Mouse (Mus musculus) liver, embryonic 14.5 days (tissue): ENCODE data around the gene Tfap2c.

ENCODE experiments used
- CTCF ChIP-seq: IDR thresholded peaks from 2 replicates; pipeline ENCODE4 v1.5.1; 2016; ENCODE audit warnings: antibody characterized with exemption, low read depth, control low read depth
- EP300 ChIP-seq: IDR thresholded peaks from 2 replicates; pipeline ENCODE4 v1.6.1; 2016; ENCODE audit warnings: antibody characterized with exemption, low read depth

DNA sequence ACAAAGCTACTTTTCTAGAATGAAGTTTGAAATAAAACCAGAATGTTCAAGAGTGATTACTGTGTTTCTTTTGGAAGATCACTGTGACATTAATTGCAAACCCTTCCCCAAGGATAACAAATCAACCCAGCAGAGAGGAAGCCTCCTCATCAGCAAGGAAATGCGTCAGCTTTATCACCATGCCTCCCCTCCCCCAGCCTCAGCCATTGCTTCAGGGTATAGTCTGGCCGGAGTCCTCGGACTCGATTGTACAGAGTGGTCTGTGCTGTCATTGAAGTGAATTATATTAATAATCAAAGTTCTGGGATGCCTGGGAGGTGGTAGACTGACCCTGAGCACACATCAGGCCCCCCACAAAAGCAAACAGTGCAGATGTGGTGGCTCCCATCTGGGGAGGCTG lies 5.4 kb upstream of the Tfap2c start:
- TF ChIP-seq EP300 (no peak), CTCF (no peak)
